Mouse (Mus musculus): ENCODE results near the gene Derl3. TPM values are rescaled to one million over a fixed set of nuclear protein-coding genes. Genes with fewer than 3 reads are reported as not detected.
"Not testable (repeated sequence)": the region's sequence is repeated elsewhere in the genome, so short reads cannot be mapped to it uniquely, and the experiment has no call there.

The Derl3 gene
- not detected in 2 replicates for total RNA-seq (2017)

DNA sequence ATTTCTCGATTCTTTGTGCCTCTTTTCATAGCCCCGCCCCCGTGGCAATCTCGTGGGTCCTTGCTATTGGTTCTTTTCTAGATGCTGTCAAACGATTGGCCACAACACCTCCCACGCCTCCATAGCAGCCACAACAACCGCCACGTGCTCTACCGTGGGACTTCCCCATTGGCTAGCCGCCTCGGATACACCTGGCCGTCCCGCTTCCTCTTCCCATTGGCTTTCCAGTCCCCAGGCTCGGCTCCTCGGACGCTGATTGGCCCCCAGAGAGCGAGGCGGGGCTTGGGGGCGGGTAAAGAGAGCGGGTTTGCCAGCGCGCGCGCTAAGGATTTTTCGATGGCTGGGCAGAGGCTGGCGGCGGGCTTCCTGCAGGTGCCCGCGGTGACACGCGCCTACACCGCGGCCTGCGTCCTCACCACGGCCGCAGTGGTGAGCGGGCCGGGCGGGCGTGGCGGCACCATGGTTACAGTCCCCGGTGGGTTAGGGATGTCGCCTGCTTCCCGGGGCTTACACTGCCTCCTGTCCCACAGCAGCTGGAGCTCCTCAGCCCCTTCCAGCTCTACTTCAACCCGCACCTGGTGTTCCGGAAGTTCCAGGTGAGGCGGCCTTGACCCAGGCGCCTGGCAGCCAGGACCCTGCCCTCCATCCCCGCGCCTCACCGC lies at the start of gene Derl3:
Derl3 (plus strand) TSS at position 325 of the 662 bp plus-strand sequence.
- ATAC-seq (replicated peaks; ENCODE audit: low read depth, poor library complexity, severe bottlenecking): peak; percentile 98

DNA sequence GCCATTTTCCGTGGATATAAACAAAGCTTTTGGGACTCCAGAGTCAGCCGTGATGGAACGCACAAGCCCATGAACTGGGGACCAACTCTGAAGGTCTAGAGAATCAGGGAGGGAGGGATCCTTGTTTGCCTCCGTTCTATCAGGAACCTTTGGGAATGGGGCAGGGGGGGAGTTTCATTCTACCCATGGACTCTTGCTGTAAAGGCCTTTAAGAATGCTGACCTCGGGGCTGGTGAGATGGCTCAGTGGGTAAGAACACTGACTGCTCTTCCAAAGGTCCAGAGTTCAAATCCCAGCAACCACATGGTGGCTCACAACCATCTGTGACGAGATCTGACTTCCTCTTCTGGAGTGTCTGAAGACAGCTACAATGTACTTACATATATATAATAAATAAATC lies 49.3 kb upstream of the Derl3 start:
- not testable (repeated sequence) for ATAC-seq (replicated peaks; ENCODE audit: low read depth, poor library complexity, severe bottlenecking)

DNA sequence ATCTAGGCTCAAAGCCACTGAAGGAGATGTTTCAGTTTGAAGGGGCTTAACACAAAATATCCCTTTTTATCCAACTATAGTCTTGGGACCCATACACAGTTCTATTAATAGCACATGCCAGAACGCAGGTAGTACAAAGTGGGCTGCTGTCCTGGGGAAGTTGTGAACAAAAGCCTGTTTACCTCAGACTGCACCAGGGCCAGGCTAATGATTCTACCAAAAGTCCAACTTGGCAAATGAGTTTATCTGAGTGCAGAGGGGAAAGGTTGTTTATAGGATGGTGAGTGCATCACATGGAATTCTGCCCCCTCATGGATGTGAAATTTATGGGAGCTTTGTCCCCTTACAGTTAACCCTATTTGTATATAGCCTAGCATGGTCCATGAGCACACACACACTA lies 48.4 kb upstream of the Derl3 start:
- no peak for ATAC-seq (replicated peaks; ENCODE audit: low read depth, poor library complexity, severe bottlenecking)

DNA sequence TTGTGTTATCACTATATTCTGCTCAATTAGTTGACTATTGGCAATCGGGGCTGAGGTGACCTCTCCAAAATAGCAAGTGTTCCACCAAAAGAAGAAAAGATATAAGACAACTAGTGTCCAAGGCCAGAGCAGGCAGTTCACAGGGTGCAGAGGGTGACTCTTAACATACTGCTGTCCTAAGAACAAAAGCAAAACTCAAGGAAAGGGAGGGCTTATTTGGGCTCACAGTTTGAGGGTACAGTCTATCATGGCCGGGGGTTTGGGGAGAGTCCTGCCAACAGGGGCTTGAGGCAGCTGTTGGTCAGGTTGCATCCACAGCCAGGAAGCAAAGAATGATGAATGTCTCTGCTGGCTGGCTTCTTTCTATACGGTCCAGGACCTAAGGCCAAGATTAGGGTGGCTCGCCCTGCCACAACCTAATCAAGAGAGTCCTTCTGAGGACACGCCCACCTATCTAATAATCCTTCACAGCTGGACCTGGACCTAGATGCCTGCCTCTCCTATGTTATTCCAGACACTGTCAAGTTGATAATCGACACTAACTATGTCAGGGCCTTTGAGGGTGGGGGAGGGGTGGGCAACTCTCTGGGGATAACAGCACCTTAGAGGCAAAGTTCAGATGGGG lies 47.8 kb upstream of the Derl3 start:
- no peak; the same call in 1 of the 2 replicates for ATAC-seq (replicated peaks; ENCODE audit: low read depth, poor library complexity, severe bottlenecking)

DNA sequence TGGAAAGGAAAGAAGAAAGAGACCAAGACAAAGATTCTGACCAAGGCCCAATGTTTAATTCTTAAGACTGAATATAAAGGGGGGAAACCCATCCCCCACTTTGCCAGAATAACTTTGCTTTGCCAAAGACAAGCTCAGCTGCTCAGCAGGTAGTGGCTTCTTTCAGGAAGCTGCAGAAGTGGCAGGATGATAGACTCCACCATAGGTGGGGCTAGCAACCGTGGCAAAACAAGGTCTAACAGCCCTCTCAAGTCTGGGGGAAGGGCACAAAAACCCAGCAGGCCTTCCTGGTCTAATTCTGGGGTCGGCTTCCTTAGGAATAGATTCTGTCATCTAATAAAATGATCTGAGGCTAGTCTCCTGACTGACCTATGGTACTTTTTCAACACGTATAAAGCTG lies 44.8 kb upstream of the Derl3 start:
- ATAC-seq (replicated peaks; ENCODE audit: low read depth, poor library complexity, severe bottlenecking): no peak

DNA sequence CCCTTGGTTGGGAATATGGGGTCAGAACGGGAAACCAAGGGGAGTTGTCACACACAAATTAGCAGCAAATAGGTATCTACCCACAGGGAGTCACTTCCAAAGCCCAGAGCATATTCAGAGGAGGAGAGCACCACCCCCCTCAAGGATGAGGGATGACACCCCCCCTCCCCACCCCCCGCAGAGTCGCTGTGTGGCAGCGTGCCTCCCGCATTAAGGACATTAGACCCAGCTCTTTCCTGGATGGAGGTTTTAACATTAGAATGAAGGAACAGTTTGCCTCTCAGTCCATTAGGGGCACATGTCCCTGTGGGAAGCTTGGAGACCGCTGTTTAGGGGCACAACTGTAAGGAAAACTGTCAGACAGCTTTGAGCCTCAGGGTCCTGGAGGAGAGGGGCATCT lies 42.1 kb upstream of the Derl3 start:
- ATAC-seq (replicated peaks; ENCODE audit: low read depth, poor library complexity, severe bottlenecking): no peak

DNA sequence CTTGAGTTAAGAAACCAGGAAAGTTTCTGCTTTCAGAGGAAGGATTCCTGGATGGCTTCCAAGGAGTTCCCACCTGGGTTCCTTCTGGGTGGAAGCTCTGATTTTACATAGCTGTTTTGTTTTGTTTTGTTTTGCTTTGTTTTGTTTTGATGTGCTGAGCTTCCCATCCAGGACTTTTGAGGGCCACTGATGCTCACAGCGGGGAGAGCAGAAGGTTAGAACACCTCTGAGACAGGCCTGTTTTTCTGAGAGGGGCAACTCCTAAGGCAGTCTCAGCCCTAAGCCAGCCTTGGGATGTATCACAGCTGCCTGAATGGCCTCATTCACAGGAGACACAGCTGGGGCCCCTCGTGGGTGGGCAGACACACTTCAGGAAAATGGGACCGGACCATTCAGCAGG lies 41.5 kb upstream of the Derl3 start:
- no peak for ATAC-seq (replicated peaks; ENCODE audit: low read depth, poor library complexity, severe bottlenecking)

DNA sequence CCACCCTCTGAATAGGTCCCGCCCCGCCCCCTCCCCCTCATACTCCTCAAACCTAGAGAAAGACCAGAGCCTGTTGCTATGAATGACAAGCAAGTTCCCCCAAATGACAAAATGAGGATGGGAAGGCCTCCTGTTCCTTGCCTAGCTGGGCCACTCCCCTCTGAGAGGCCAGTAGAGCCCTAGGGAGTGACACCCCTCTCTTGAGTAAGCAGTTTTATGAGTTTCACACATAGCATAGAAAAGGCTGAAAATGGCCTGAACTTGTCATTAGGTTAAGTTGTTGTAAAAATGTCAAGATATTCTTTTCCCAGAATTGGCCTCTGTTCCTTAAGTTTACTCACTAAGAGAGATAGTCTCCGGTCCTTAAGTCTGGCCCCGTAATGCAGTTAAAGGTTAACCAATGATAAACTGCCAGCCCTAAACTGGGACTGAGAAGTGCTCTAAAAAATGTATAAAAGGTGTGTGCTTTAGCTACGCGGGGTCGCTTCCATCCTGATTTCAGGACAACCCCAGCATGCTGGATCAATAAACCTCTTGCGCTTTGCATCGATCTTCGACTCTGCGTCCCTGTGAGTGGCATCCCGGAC lies 40.6 kb upstream of the Derl3 start:
- ATAC-seq (replicated peaks; ENCODE audit: low read depth, poor library complexity, severe bottlenecking): no peak

DNA sequence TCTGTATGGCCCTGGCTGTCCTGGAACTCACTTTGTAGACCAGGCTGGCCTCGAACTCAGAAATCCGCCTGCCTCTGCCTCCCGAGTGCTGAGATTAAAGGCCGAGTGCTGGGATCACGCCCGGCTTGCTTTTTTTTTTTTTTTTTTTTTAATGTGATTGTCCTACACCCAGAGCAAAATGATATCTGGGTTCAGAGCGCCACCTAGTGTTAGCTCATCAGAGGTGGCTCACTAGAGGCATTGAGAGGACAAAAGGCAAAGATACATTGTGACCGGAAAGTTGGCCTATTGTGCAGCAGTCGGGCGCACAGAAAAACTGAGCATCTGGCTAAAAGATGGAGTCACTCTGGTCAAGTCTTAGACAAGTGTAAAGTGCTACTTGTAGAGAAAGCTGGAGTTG lies 39.8 kb upstream of the Derl3 start:
- peak; percentile 76 for ATAC-seq (replicated peaks; ENCODE audit: low read depth, poor library complexity, severe bottlenecking)

DNA sequence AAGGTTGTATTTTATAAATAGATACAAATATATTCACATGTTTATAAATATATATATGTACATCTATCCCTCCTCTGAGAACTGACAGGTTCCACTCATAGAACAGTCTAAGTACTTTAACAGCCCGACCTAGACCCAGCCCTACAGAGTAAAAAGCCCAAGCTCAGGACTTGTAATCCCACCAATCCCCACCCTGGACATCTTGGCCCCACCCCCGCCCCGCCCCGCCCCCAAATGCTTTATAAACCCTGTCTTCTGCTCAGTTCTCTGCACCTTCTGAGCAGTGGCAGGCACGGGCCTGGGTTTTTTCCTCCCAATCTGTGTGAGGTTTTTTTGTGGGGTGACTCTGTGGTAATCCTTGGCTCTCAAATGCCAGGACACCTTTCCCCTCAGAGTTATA lies 39.1 kb upstream of the Derl3 start:
- no peak for ATAC-seq (replicated peaks; ENCODE audit: low read depth, poor library complexity, severe bottlenecking)

DNA sequence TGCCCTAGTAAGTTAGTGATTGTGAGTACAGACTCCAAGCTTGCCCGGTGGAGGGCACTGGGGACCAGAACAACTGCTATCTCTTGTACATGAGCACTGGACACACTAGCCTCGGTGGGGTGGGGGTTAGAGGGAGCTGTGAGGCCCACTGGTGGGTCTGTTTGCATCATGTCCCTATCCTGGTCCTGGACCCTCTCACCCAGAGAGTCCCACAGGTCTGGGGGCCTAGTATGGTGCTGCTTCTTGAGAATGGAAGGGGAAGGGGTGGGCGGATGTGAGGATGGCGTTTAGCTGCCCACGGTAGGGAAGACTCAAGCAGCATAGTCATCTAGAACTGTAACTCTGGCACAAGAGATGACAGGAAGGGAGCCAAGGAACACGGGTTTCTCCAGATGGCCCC lies 38.4 kb upstream of the Derl3 start:
- no peak for ATAC-seq (replicated peaks; ENCODE audit: low read depth, poor library complexity, severe bottlenecking)

DNA sequence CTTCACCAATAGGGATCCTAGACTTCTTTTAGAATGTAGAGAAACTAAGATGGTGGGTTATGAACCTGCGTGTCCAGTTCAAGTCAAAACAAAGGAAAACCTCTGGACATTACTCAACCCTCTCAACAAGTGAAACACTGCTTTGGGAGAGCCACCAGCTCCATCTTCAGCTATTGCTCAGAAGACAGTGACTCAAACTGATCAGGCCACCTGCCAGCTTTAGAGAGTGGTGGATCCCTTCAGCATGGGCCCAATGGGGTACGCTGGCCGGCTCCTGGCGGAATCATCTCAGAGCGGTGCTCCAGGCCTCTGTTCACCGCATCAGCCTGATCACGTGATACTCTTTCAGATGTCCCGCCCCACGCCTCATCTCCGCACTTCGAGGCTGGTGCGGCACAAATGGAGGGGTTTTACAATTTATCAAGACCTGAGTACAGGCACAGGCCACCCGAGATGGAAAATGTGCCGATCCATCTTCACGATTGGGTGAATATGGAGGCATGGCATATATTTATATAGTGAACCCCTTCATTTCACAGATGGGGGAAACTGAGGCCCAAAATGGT lies 37.7 kb upstream of the Derl3 start:
- ATAC-seq (replicated peaks; ENCODE audit: low read depth, poor library complexity, severe bottlenecking): no peak

DNA sequence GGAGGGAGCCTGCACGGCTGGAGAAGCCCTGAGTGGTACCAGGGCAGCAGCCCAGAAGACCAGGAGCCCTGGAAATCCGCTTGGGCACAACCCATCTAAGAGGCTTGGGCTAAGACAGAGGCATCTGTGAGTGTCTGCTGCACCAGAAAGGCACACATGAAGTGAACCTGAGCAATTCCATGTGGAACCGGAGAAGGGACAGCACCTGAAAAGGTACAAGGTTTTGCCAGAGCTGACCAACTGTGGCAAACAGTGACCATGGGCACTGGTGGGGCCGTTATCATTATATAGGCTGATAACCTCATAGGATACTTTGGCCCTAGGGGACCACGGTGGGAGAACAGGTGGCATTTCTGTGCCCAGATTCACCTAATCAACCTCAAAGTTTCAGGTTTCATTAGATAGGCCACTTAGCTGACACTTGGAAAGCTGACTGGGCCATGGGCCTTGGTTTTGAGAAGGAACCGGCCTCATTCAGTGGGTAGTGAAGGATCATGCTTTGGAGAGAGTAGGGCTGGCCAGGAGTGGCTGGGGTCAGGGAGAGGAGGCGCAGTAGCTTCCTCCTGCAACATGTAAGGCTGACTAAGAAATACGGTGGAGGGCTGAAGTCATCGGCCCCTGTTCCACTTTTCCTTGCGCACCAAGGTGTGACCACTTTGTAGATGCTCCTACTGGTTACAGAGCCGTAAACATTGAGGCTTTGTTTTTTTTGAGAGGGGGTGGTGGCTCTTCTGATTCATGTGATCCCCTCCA lies 36.9 kb upstream of the Derl3 start:
- no peak for ATAC-seq (replicated peaks; ENCODE audit: low read depth, poor library complexity, severe bottlenecking)

DNA sequence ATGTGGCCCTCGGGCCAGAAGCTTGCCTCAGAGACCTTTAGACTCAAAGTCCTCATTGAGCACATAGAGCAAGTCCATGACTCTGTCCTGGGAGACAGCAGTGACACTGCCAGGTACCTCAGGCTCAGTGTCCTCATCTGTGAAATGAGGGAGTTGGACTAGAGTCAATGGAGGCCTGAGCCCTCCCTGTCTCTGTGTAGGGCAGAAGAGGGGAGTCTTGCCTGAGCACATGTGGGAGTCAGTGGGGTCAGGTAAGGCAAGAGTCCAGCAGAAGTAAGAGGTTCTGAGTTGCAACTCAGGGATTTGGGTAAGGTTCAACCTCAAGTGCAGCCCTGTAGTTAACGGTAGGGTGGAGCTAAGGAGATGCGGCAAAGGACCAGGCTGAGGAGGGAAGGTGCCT lies 36.2 kb upstream of the Derl3 start:
- no peak for ATAC-seq (replicated peaks; ENCODE audit: low read depth, poor library complexity, severe bottlenecking)

DNA sequence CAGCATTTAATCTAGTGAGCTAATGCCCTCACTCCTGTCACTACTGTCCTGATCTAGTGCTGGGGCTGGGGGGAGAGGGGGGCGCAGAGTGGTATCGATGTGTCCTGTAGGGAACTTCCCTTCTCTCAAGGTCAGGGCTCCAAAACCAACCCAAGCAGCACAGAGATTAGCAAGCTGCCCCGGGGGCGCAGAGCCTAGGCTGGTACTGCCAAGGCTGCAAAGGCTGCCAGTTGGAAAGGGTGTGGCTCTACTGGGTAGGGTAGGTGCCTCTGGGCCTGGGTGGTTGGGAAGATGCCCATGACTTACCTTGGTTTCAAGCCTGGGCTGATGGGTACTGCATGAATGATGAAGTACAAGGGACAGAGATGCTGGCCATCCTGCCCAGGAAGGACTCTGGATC lies 35.6 kb upstream of the Derl3 start:
- no peak for ATAC-seq (replicated peaks; ENCODE audit: low read depth, poor library complexity, severe bottlenecking)

DNA sequence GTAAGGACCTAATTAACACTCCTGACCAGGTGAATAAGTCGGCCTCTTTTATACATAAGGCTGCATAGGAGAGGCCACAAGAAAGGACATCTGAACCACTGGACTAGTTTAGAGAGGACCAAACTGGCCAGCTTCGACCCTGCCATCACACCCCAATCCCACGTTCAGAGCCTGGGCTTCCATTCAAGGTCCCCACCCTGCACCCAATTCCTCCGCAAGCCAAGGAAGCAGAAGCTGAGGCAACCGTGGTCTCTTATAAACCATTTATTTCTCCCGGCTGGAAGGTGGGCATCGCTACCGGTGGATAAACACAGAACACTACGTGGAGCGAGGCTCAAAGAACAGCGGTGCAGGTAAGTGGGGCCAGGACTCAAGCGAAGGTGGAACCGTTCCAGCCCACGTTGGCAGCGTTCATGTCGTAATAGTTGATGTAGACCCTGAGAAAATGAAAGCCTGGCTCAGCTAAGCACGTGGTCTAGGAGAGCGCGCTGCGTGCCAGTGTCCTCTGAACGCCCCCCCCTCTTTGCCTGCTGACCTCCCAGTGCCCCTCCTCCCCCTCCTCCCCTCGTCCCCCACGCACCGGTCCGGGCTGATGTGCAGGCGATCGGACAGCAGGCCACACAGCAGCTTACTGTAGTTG lies 34.0 kb upstream of the Derl3 start:
- ATAC-seq (replicated peaks; ENCODE audit: low read depth, poor library complexity, severe bottlenecking): peak; percentile 22; the same call in 1 of the 2 replicates

DNA sequence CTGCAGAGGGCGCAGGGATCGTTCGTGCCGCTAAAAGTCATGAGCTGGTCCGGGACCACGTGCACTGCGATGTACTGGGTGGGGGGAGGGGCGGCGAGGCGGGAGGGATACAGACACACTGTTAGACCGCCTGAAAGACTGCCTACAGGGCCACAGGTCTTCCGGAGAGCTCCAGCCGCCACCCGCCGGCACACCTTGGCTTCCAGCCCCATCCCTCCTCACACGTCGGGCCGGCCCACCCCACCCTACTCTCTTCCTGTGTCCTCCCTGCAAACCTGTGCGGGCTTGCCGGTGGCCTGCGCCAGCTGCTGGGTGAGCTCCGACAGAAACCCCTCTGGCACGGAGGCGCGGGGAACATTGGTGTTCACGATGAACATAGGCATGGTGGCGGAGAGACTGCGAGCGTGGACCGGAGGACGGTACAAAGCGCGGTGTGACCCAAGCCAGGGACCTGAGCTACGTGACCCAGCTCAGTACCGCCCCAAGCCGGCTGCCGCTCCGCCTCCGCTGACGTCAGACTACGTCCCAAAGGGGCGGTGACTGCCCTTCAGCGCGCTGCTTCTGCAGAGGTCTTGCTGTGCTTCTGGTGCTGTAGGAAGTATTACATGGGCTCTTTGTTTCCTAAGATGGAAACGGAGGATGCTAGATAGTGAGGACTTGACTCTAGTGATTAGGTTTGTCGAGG lies 33.3 kb upstream of the Derl3 start, which contains the start of gene Mif:
Mif (minus strand) TSS at position 455 of the 685 bp plus-strand sequence.
- ATAC-seq (replicated peaks; ENCODE audit: low read depth, poor library complexity, severe bottlenecking): peak; percentile 98

DNA sequence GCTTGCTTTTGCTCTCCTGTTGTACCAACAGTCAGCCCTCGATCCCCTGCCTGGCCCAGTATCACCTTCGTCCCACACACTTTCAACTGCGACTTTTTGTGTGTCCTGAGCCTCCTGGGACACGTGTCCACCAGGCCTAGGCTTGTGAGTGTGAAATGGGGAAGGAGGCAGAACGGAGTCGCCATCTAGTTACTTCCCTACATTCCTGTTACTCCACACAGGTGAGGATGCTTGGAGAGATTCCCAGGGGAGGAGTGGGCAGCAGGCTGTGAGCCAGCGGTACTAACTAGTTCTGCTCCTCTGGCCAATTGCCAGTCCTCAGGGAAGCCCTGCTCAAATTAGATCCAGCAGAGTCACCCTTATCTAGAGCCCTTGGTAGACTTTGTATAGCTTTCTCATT lies 32.5 kb upstream of the Derl3 start:
- ATAC-seq (replicated peaks; ENCODE audit: low read depth, poor library complexity, severe bottlenecking): peak; percentile 5; the same call in 1 of the 2 replicates

DNA sequence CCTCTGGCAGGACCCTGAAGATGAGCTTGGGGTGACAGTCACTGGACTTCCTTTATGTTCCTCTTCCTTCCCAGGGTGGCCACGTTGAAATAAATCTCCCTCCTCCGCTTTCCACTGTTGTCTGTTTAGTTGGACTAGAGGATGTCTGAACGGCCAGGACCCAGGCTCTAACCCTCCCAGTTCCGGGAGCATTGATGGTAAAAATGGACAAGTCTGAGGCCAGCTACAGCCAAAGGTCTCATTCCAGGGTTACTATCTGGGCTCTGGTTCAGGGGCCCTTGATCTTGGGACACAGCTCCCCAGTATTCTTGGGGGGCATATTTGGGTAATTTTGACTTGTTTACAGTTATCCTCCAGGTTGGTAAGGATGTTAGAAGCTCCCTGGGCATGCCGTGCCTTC lies 31.6 kb upstream of the Derl3 start:
- no peak for ATAC-seq (replicated peaks; ENCODE audit: low read depth, poor library complexity, severe bottlenecking)
